Mouse (Mus musculus) heart, postnatal 0 days (tissue): Measurements from ENCODE around the gene Tasp1. TPM values are rescaled to one million over a fixed set of nuclear protein-coding genes. Genes with fewer than 3 reads are reported as not detected.

Source experiments
- ATAC-seq: fragments of 200-750 bp; cut with Nextera tagmentation; 2 replicates; pipeline ENCODE4 v1.8.0; 2017; ENCODE audit warnings: low read depth, moderate number of reproducible peaks, moderate library complexity; ENCODE audit not compliant: insufficient read depth
- DNase-seq: peaks from one replicate; pipeline ENCODE4 v3.0.0-alpha.2; 2016; ENCODE audit warnings: low spot score
- H3K27ac ChIP-seq: fragments of 300-500 bp; sonication (generic); 2 replicates; pipeline ENCODE4 v1.5.1; 2014; ENCODE audit warnings: low read depth, mild to moderate bottlenecking
- H3K27me3 ChIP-seq: fragments of 300-500 bp; sonication (generic); 2 replicates; pipeline ENCODE4 v1.6.1; 2014; ENCODE audit warnings: low read length, mixed read lengths; ENCODE audit not compliant: control insufficient read depth, insufficient read depth
- H3K36me3 ChIP-seq: fragments of 300-500 bp; sonication (generic); replicated peaks from 2 replicates; pipeline ENCODE4 v1.6.1; 2014; ENCODE audit warnings: low read length, mixed read lengths; ENCODE audit not compliant: control insufficient read depth, insufficient read depth
- H3K4me1 ChIP-seq: fragments of 300-500 bp; sonication (generic); 2 replicates; pipeline ENCODE4 v1.6.1; 2014; ENCODE audit warnings: antibody characterized with exemption; ENCODE audit not compliant: control insufficient read depth, insufficient read depth
- H3K4me2 ChIP-seq: fragments of 300-500 bp; sonication (generic); 2 replicates; pipeline ENCODE4 v1.6.1; 2014; ENCODE audit warnings: low read depth, mild to moderate bottlenecking, low read length, moderate library complexity
- H3K4me3 ChIP-seq: fragments of 300-500 bp; sonication (generic); 2 replicates; pipeline ENCODE4 v1.5.1; 2014; ENCODE audit warnings: low read depth, low read length
- H3K9ac ChIP-seq: fragments of 300-500 bp; sonication (generic); replicated peaks from 2 replicates; pipeline ENCODE4 v1.6.1; 2014; ENCODE audit warnings: low read depth, low read length, mixed read lengths
- H3K9me3 ChIP-seq: fragments of 300-500 bp; sonication (generic); replicated peaks from 2 replicates; pipeline ENCODE4 v1.6.1; 2016; ENCODE audit warnings: low read length; ENCODE audit not compliant: control insufficient read depth
- CTCF ChIP-seq: IDR thresholded peaks from 2 replicates; pipeline ENCODE4 v1.5.1; 2016; ENCODE audit warnings: antibody characterized with exemption, control low read depth, low read depth
- EP300 ChIP-seq: IDR thresholded peaks from 2 replicates; pipeline ENCODE4 v1.6.1; 2016; ENCODE audit warnings: antibody characterized with exemption, low read depth
- WGBS: fragments of 180-500 bp; shearing (Covaris S2); extraction: QIAGEN DNeasy Blood & Tissue Kit; methylation state at CpG from one replicate; pipeline ENCODE4 v1.1.7; 2014; 5-methylcytosine and 5-hydroxymethylcytosine counted together
- polyA plus RNA-seq: library from polyadenylated mRNA; unstranded; fragments of >200 nt; fragmentation: Nextera tagmentation; extraction: Ambion mirVana; gene quantifications from 2 replicates; pipeline ENCODE4 v1.2.1, GENCODE M21; 2015
- total RNA-seq: library from RNA; depleted of rRNA; stranded (reverse); fragments of >200 nt; gene quantifications from 2 replicates; pipeline ENCODE4 v1.2.3, GENCODE M21; 2014; ENCODE audit warnings: low replicate concordance

Gene Tasp1
- total and polyA plus RNA-seq, 2 experiments from 2014 or later, result 1.2 to 9.6 TPM

GRCm38 (mm10) chr2:140051607-140052126, 14.9 kb downstream of the Tasp1 start:
- Histone ChIP-seq H3K27me3 (no peaks in the 10 kb centered on the region), H3K9me3 (no peaks in the 10 kb centered on the region), H3K9ac (no peak overlapping the region), H3K27ac (no peak overlapping the region), H3K4me2 (no peak overlapping the region), H3K4me1 (no peaks in the 10 kb centered on the region), H3K36me3 (peaks cover 31% of the 10 kb centered on the region), H3K4me3 (no peak overlapping the region)
- DNase-seq, result no peak
- no peak for ATAC-seq
- 78% methylated on average over 2 of the region's 2 CpGs for WGBS
- TF ChIP-seq EP300 (no peak), CTCF (no peak)

DNA sequence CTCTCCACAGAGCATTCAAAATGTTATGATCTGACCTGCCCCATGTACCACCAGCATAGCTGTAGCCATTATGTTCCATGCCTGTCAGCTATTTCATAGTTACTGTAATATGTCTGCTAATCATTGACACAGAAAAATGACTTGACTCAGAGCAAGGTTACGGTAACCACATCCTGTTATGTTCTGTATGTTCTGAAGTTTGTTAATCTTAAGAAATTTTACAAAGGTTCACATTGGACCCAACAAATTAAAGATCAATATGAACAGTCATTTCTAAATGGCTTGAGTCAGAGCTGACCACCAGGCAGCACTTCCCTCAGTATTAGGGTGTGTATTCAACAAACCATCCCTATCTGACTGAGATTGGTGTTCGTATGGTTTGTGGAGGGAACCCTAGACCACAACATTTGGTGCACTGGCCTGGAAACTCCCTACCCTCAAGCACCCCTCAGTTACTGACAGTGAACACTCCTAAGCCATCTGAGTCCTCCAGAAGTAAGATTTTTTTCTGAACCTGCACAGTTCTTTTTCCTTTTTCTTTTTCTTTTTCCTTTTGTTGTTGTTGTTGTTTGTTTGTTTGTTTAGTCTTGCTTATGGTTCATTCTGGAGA, 24.0 kb downstream of the Tasp1 start:
- no peak overlapping the region; the same call in 1 of the 2 replicates for H3K27ac ChIP-seq
- no peaks in the 10 kb centered on the region for H3K27me3 ChIP-seq
- no peak overlapping the region for H3K4me3 ChIP-seq
- H3K4me2 ChIP-seq, result no peak overlapping the region
- no peak for ATAC-seq
- WGBS, result 82% methylated on average over 2 of the region's 2 CpGs
- H3K9ac ChIP-seq, result no peak overlapping the region
- TF ChIP-seq EP300 (no peak), CTCF (no peak)
- H3K36me3 ChIP-seq, result peaks cover 17% of the 10 kb centered on the region
- no peaks in the 10 kb centered on the region for H3K4me1 ChIP-seq
- DNase-seq, result no peak
- no peaks in the 10 kb centered on the region for H3K9me3 ChIP-seq

DNA sequence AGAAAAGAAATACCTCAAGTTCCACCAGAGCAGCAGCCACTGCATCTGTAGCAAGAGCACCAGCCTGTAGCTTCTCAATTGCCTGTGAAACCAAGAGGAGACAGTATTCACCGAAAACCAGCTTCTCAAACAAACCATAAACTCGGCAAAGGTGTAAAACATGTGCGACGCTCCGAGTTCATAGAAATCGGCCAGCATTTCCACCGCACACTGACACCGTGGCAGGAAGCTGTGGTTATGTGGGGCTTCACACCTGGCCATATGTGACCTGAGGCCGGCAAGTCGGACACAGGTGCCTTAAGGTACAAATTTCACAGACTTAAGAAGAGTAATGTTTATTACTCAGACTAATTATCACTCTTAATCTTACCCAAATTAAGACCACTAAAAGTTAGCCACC, 24.5 kb downstream of the Tasp1 start:
- Histone ChIP-seq H3K27me3 (no peaks in the 10 kb centered on the region), H3K4me1 (no peaks in the 10 kb centered on the region), H3K36me3 (peaks cover 13% of the 10 kb centered on the region; the same call in 1 of the 2 replicates), H3K9ac (no peak overlapping the region), H3K4me3 (no peak overlapping the region), H3K27ac (0 out of 2 replicates have a peak overlapping the region, but pooled peaks have one; percentile 6), H3K9me3 (no peaks in the 10 kb centered on the region), H3K4me2 (no peak overlapping the region)
- DNase-seq, result no peak
- ATAC-seq, result no peak
- no peak for TF ChIP-seq CTCF
- TF ChIP-seq EP300, result no peak
- 90% methylated on average over 10 of the region's 10 CpGs for WGBS

GRCm38 (mm10) chr2:140037459-140037858, 29.1 kb downstream of the Tasp1 start:
- ATAC-seq (no peak), DNase-seq (no peak)
- Histone ChIP-seq H3K9ac (no peak overlapping the region), H3K27me3 (no peaks in the 10 kb centered on the region), H3K9me3 (no peaks in the 10 kb centered on the region), H3K4me2 (no peak overlapping the region), H3K4me1 (no peaks in the 10 kb centered on the region), H3K27ac (no peak overlapping the region), H3K4me3 (no peak overlapping the region), H3K36me3 (0 out of 2 replicates have a peak, but pooled peaks cover 3% of the 10 kb centered on the region)
- TF ChIP-seq EP300 (no peak), CTCF (no peak)
- 77% methylated on average over 2 of the region's 2 CpGs for WGBS

DNA sequence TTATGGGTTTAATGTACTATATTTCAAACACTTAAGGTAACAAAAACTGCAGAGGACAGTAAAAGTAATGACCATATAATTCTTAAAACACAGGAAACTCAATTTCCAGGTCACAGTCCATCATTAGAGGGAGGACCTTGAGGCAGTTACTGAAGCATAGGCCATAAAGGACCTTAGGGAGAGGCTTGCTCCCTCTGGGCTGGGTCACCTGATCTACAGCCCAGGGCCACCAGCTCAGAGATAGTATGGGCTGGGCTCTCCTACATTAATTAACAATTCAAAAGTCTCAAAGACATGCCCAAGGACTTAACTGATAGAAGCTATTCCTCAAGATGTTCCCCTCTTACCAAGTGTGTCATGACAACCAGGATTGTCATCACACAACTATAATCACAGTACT, 29.8 kb downstream of the Tasp1 start:
- no peak for TF ChIP-seq CTCF
- TF ChIP-seq EP300, result no peak
- H3K4me2 ChIP-seq, result no peak overlapping the region

DNA sequence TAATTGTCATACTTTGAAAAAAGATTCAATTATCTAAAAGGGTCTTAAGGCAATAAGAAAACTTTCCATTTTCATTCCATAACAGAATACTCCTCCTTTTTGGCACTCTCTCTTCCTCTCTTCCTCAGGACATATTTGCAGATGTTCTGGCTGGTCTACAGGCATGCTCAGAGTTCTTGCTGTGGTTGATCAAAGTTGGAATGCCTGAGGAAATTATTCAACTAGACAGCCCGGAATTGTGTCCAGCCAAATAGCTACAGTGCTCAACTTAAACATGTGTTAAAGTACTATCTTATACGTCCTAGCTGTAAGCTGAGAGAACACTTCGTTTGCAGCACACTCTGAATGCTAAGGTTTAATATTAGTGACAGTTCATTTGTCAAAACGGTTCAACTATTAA, 41.7 kb downstream of the Tasp1 start:
- Histone ChIP-seq H3K36me3 (0 out of 2 replicates have a peak, but pooled peaks cover 6% of the 10 kb centered on the region), H3K27me3 (no peaks in the 10 kb centered on the region), H3K4me2 (no peak overlapping the region), H3K9me3 (no peaks in the 10 kb centered on the region), H3K4me3 (no peak overlapping the region), H3K9ac (no peak overlapping the region), H3K4me1 (no peaks in the 10 kb centered on the region), H3K27ac (no peak overlapping the region)
- 58% methylated on average over 4 of the region's 4 CpGs for WGBS
- ATAC-seq (no peak), DNase-seq (no peak)
- TF ChIP-seq CTCF (no peak), EP300 (no peak)

More for the DNA sequence above, 29.8 kb downstream of the Tasp1 start:
- Histone ChIP-seq H3K27me3 (no peaks in the 10 kb centered on the region), H3K9ac (no peak overlapping the region), H3K27ac (no peak overlapping the region), H3K4me3 (no peak overlapping the region), H3K4me1 (no peaks in the 10 kb centered on the region), H3K9me3 (no peaks in the 10 kb centered on the region), H3K36me3 (0 out of 2 replicates have a peak, but pooled peaks cover under 1% of the 10 kb centered on the region)
- no peak for DNase-seq
- ATAC-seq, result no peak
